In genomic region chr3:30506329-30507027, GRCm38 (mm10) we compare ENCODE assay signal across 8 mouse cellular contexts. TPM values are rescaled to one million over a fixed set of nuclear protein-coding genes. Genes with fewer than 3 reads are reported as not detected.
DNase-seq lines count a peak whose midpoint lies in the region; ATAC-seq and TF ChIP-seq lines count a peak whose summit lies in the region.

No protein-coding gene starts in this region.

- H3K4me1 ChIP-seq in heart, embryonic 10.5 days: peaks cover 29% of the 10 kb centered on the region
- H3K4me1 ChIP-seq in hindbrain, embryonic 10.5 days (replicated peaks): peaks cover 73% of the 10 kb centered on the region
- peaks cover 8% of the 10 kb centered on the region for H3K4me1 ChIP-seq in liver, postnatal 0 days (ENCODE audit: insufficient read depth)

- H3K27ac ChIP-seq in heart, embryonic 10.5 days: peak overlapping the region; percentile 94
- peak overlapping the region; percentile 94 for H3K27ac ChIP-seq in hindbrain, embryonic 10.5 days
- H3K27ac ChIP-seq in liver, postnatal 0 days (ENCODE audit: low read depth): no peak overlapping the region

- no peak for TF ChIP-seq CTCF in liver, postnatal 0 days (IDR thresholded peaks at IDR 0.05; ENCODE audit: low read depth)

- 5% methylated on average over 17 of the region's 17 CpGs for WGBS in heart, embryonic 10.5 days
- WGBS in hindbrain, embryonic 10.5 days: 3% methylated on average over 17 of the region's 17 CpGs
- WGBS in liver, postnatal 0 days (ENCODE audit: insufficient replicate concordance): 9% methylated on average over 17 of the region's 17 CpGs

- peak overlapping the region; percentile 76 for H3K4me3 ChIP-seq in heart, embryonic 10.5 days
- H3K4me3 ChIP-seq in hindbrain, embryonic 10.5 days: peak overlapping the region; percentile 74
- peak overlapping the region; percentile 55 for H3K4me3 ChIP-seq in liver, postnatal 0 days (ENCODE audit: low read depth, low read length)

- no peak for DNase-seq in heart, embryonic 10.5 days (ENCODE audit: low spot score)
- no peak for DNase-seq in heart, postnatal 4 days
- peak; percentile 9 for DNase-seq in CD4-positive helper T cell, adult 2 months (ENCODE audit: low read depth, low spot score)
- DNase-seq in hindbrain, embryonic 10.5 days (ENCODE audit: low spot score): no peak
- no peak for DNase-seq in liver, postnatal 0 days
- no peak for DNase-seq in urinary bladder, postnatal 4 days (ENCODE audit: low spot score in 2 of 2)
- no peak for DNase-seq in right cerebral cortex, adult 18-20 months
- no peak for DNase-seq in left cerebral cortex, adult 8-10 months (ENCODE audit: low spot score in 2 of 2)

- H3K27me3 ChIP-seq in heart, embryonic 10.5 days (ENCODE audit: insufficient read depth, poor library complexity, severe bottlenecking): peaks cover 33% of the 10 kb centered on the region
- peaks cover 64% of the 10 kb centered on the region for H3K27me3 ChIP-seq in hindbrain, embryonic 10.5 days (ENCODE audit: insufficient read depth, poor library complexity, severe bottlenecking)
- peaks cover 73% of the 10 kb centered on the region for H3K27me3 ChIP-seq in liver, postnatal 0 days (ENCODE audit: insufficient read depth, low read length)

- peak overlapping the region; percentile 86 for H3K4me2 ChIP-seq in liver, postnatal 0 days (ENCODE audit: low read depth, low read length)

- no peak for TF ChIP-seq EP300 in liver, postnatal 0 days (IDR thresholded peaks at IDR 0.05; ENCODE audit: low read depth)

- no peaks in the 10 kb centered on the region for H3K36me3 ChIP-seq in heart, embryonic 10.5 days
- H3K36me3 ChIP-seq in hindbrain, embryonic 10.5 days: no peaks in the 10 kb centered on the region
- no peaks in the 10 kb centered on the region for H3K36me3 ChIP-seq in liver, postnatal 0 days (replicated peaks; ENCODE audit: insufficient read depth, low read length)

- ATAC-seq in liver, postnatal 0 days: no peak

- no peak overlapping the region for H3K9ac ChIP-seq in liver, postnatal 0 days (replicated peaks)

- H3K9me3 ChIP-seq in heart, embryonic 10.5 days: no peaks in the 10 kb centered on the region
- no peaks in the 10 kb centered on the region for H3K9me3 ChIP-seq in hindbrain, embryonic 10.5 days
- H3K9me3 ChIP-seq in liver, postnatal 0 days (ENCODE audit: low read length): no peaks in the 10 kb centered on the region

RNA-seq across cellular contexts. Expression of gene Mecom, which starts 41.3 kb away (rescaled TPM):
- 28.4 and 40.3 TPM in 2 replicates for polyA plus RNA-seq in heart, embryonic 10.5 days (2016; fragmentation: Nextera tagmentation; extraction: Ambion mirVana)
- total RNA-seq in heart, postnatal 4 days (2021): 10 to 100 TPM; 31.5 to 36.1 TPM
- polyA plus RNA-seq in hindbrain, embryonic 10.5 days (2016; fragmentation: Nextera tagmentation; extraction: Ambion mirVana): 25.8 and 26.7 TPM in 2 replicates
- 0.85 and 0.89 TPM in 2 replicates for polyA plus RNA-seq in liver, postnatal 0 days (2015; fragmentation: Nextera tagmentation; extraction: Ambion mirVana)
- total RNA-seq in left cerebral cortex, adult 8-10 months (2022): 1 to 10 TPM; 3.4 to 6.2 (median 5.2) TPM

Comparison
In these comparisons a context has a peak if more than half of its experiments do, and no peak if none do; other contexts are left out.
1. RNA of gene Mecom, which starts 41.3 kb away (polyA plus RNA-seq): 28.4 to 40.3 TPM in heart, embryonic 10.5 days and 25.8 to 26.7 TPM in hindbrain, embryonic 10.5 days; 0.85 to 0.89 TPM in liver, postnatal 0 days; every median in the first group is over 10 times any median in the second.
2. Peak in every context shown above with its lines, with median percentiles within 50 percentile points of each other: H3K4me3 ChIP-seq.